Mouse (Mus musculus) liver, embryonic 15.5 days (tissue): ENCODE data around the gene Ece1. TPM values are rescaled to one million over a fixed set of nuclear protein-coding genes. Genes with fewer than 3 reads are reported as not detected.
A peak's percentile ranks its signal among the peaks of the same experiment; 100 is the strongest.
"Not testable (repeated sequence)": the region's sequence is repeated elsewhere in the genome, so short reads cannot be mapped to it uniquely, and the experiment has no call there.

Experiments used
- ATAC-seq: fragments of 200-750 bp; cut with Nextera tagmentation; 2 replicates; pipeline ENCODE4 v1.8.0; 2017; ENCODE audit warnings: moderate number of reproducible peaks, mild to moderate bottlenecking, moderate library complexity; ENCODE audit not compliant: insufficient read depth
- H3K27ac ChIP-seq: fragments of 300-500 bp; sonication (generic); replicated peaks from 2 replicates; pipeline ENCODE4 v1.5.1; 2015; ENCODE audit warnings: mild to moderate bottlenecking, inconsistent platforms
- H3K27me3 ChIP-seq: fragments of 300-500 bp; sonication (generic); 2 replicates; pipeline ENCODE4 v1.6.1; 2015; ENCODE audit warnings: mild to moderate bottlenecking, inconsistent platforms
- H3K36me3 ChIP-seq: fragments of 300-500 bp; sonication (generic); replicated peaks from 2 replicates; pipeline ENCODE4 v1.6.1; 2015; ENCODE audit warnings: moderate library complexity, mild to moderate bottlenecking, inconsistent platforms
- H3K4me1 ChIP-seq: fragments of 300-500 bp; sonication (generic); replicated peaks from 2 replicates; pipeline ENCODE4 v1.6.1; 2015; ENCODE audit warnings: inconsistent platforms
- H3K4me2 ChIP-seq: fragments of 300-500 bp; sonication (generic); 2 replicates; pipeline ENCODE4 v1.6.1; 2015; ENCODE audit warnings: moderate library complexity, mild to moderate bottlenecking, inconsistent platforms
- H3K4me3 ChIP-seq: fragments of 300-500 bp; sonication (generic); replicated peaks from 2 replicates; pipeline ENCODE4 v1.5.1; 2015; ENCODE audit warnings: mild to moderate bottlenecking, inconsistent platforms
- H3K9ac ChIP-seq: fragments of 300-500 bp; sonication (generic); 2 replicates; pipeline ENCODE4 v1.6.1; 2015; ENCODE audit warnings: moderate library complexity, mild to moderate bottlenecking, inconsistent platforms
- H3K9me3 ChIP-seq: fragments of 300-500 bp; sonication (generic); replicated peaks from 2 replicates; pipeline ENCODE4 v1.6.1; 2016; ENCODE audit warnings: inconsistent platforms
- WGBS: fragments of 180-500 bp; shearing (Covaris S2); methylation state at CpG from one replicate; pipeline ENCODE4 v1.1.7; 2015; ENCODE audit warnings: mixed read lengths; ENCODE audit not compliant: insufficient replicate concordance; 5-methylcytosine and 5-hydroxymethylcytosine counted together
- polyA plus RNA-seq: library from polyadenylated mRNA; unstranded; fragments of >200 nt; fragmentation: Nextera tagmentation; extraction: Ambion mirVana; gene quantifications from 2 replicates; pipeline ENCODE4 v1.2.1, GENCODE M21; 2015

Gene Ece1
- polyA plus RNA-seq, 1 experiment from 2014 or later = 15.1 TPM

- H3K4me2 ChIP-seq = no peak overlapping the region
- no peak for ATAC-seq
These were observed 31.7 kb upstream of the Ece1 start for GRCm38 (mm10) chr4:137830380-137830779.

GRCm38 (mm10) chr4:137831598-137831997 lies 30.4 kb upstream of the Ece1 start:
- no peak overlapping the region for H3K4me2 ChIP-seq
- no peak overlapping the region for H3K9ac ChIP-seq
- no peaks in the 10 kb centered on the region for H3K9me3 ChIP-seq
- ATAC-seq = no peak
- H3K27ac ChIP-seq = no peak overlapping the region
- no peak overlapping the region for H3K4me3 ChIP-seq
- H3K4me1 ChIP-seq = no peaks in the 10 kb centered on the region
- WGBS = 61% methylated on average over 11 of the region's 11 CpGs
- no peaks in the 10 kb centered on the region for H3K36me3 ChIP-seq
- H3K27me3 ChIP-seq = peaks cover 45% of the 10 kb centered on the region

More at GRCm38 (mm10) chr4:137830380-137830779, 31.7 kb upstream of the Ece1 start:
- Histone ChIP-seq H3K27me3 (peaks cover 40% of the 10 kb centered on the region), H3K9ac (no peak overlapping the region), H3K9me3 (no peaks in the 10 kb centered on the region), H3K36me3 (no peaks in the 10 kb centered on the region), H3K27ac (no peak overlapping the region), H3K4me3 (no peak overlapping the region), H3K4me1 (no peaks in the 10 kb centered on the region)
- WGBS = 16% methylated on average over 6 of the region's 6 CpGs

GRCm38 (mm10) chr4:137835624-137836337 lies 26.3 kb upstream of the Ece1 start:
- ATAC-seq = peak; percentile 56; the same call in 1 of the 2 replicates
- Histone ChIP-seq H3K4me3 (no peak overlapping the region), H3K36me3 (no peaks in the 10 kb centered on the region), H3K4me2 (no peak overlapping the region), H3K4me1 (no peaks in the 10 kb centered on the region), H3K9me3 (no peaks in the 10 kb centered on the region), H3K9ac (no peak overlapping the region), H3K27ac (no peak overlapping the region), H3K27me3 (peaks cover 14% of the 10 kb centered on the region; the same call in 1 of the 2 replicates)
- WGBS = 7% methylated on average over 14 of the region's 14 CpGs

GRCm38 (mm10) chr4:137836741-137837140 lies 25.3 kb upstream of the Ece1 start:
- WGBS = 75% methylated on average over 5 of the region's 5 CpGs
- Histone ChIP-seq H3K4me2 (no peak overlapping the region), H3K27ac (no peak overlapping the region), H3K4me1 (no peaks in the 10 kb centered on the region), H3K9me3 (no peaks in the 10 kb centered on the region), H3K9ac (no peak overlapping the region), H3K27me3 (0 out of 2 replicates have a peak, but pooled peaks cover 9% of the 10 kb centered on the region), H3K4me3 (no peak overlapping the region), H3K36me3 (no peaks in the 10 kb centered on the region)
- no peak for ATAC-seq

GRCm38 (mm10) chr4:137837792-137838191 lies 24.2 kb upstream of the Ece1 start:
- Histone ChIP-seq H3K9ac (no peak overlapping the region), H3K4me3 (no peak overlapping the region), H3K4me2 (no peak overlapping the region), H3K36me3 (no peaks in the 10 kb centered on the region), H3K27me3 (peaks cover 11% of the 10 kb centered on the region; the same call in 1 of the 2 replicates), H3K9me3 (no peaks in the 10 kb centered on the region), H3K27ac (no peak overlapping the region), H3K4me1 (no peaks in the 10 kb centered on the region)
- WGBS = 60% methylated on average over 8 of the region's 8 CpGs
- no peak for ATAC-seq

GRCm38 (mm10) chr4:137838791-137839190 lies 23.2 kb upstream of the Ece1 start:
- no peak overlapping the region for H3K4me2 ChIP-seq
- no peak for ATAC-seq
- peaks cover 11% of the 10 kb centered on the region; the same call in 1 of the 2 replicates for H3K27me3 ChIP-seq
- no peaks in the 10 kb centered on the region for H3K4me1 ChIP-seq
- H3K36me3 ChIP-seq = no peaks in the 10 kb centered on the region
- no peaks in the 10 kb centered on the region for H3K9me3 ChIP-seq
- H3K9ac ChIP-seq = no peak overlapping the region
- no peak overlapping the region for H3K4me3 ChIP-seq
- 61% methylated on average over 2 of the region's 2 CpGs for WGBS
- H3K27ac ChIP-seq = no peak overlapping the region

- Histone ChIP-seq H3K36me3 (no peaks in the 10 kb centered on the region), H3K9ac (no peak overlapping the region), H3K27ac (no peak overlapping the region), H3K4me3 (no peak overlapping the region), H3K27me3 (peaks cover 11% of the 10 kb centered on the region; the same call in 1 of the 2 replicates), H3K9me3 (no peaks in the 10 kb centered on the region), H3K4me1 (no peaks in the 10 kb centered on the region), H3K4me2 (no peak overlapping the region)
- WGBS = 62% methylated on average over 5 of the region's 5 CpGs
- ATAC-seq = no peak
These were observed 22.6 kb upstream of the Ece1 start for GRCm38 (mm10) chr4:137839452-137839851.

- H3K9ac ChIP-seq = no peak overlapping the region
- ATAC-seq = no peak
- WGBS = 23% methylated on average over 11 of the region's 11 CpGs
These were observed 17.4 kb upstream of the Ece1 start for GRCm38 (mm10) chr4:137844656-137845055.

GRCm38 (mm10) chr4:137847651-137848050 lies 14.4 kb upstream of the Ece1 start:
- 23% methylated on average over 8 of the region's 8 CpGs for WGBS
- H3K27ac ChIP-seq, H3K4me1 ChIP-seq, H3K4me3 ChIP-seq, H3K36me3 ChIP-seq, H3K9me3 ChIP-seq, H3K27me3 ChIP-seq, H3K9ac ChIP-seq, H3K4me2 ChIP-seq, ATAC-seq: not testable (repeated sequence)

More at GRCm38 (mm10) chr4:137844656-137845055, 17.4 kb upstream of the Ece1 start:
- Histone ChIP-seq H3K27ac (no peak overlapping the region), H3K9me3 (no peaks in the 10 kb centered on the region), H3K36me3 (no peaks in the 10 kb centered on the region), H3K4me3 (no peak overlapping the region), H3K27me3 (peaks cover 3% of the 10 kb centered on the region; the same call in 1 of the 2 replicates), H3K4me1 (no peaks in the 10 kb centered on the region), H3K4me2 (no peak overlapping the region)

GRCm38 (mm10) chr4:137850161-137850560 lies 11.9 kb upstream of the Ece1 start:
- no peaks in the 10 kb centered on the region for H3K36me3 ChIP-seq
- 81% methylated on average over 6 of the region's 6 CpGs for WGBS
- no peak for ATAC-seq
- H3K9me3 ChIP-seq = no peaks in the 10 kb centered on the region
- no peaks in the 10 kb centered on the region for H3K4me1 ChIP-seq
- no peak overlapping the region for H3K9ac ChIP-seq
- H3K27ac ChIP-seq = no peak overlapping the region
- H3K27me3 ChIP-seq = 0 out of 2 replicates have a peak, but pooled peaks cover 5% of the 10 kb centered on the region
- no peak overlapping the region for H3K4me2 ChIP-seq
- no peak overlapping the region for H3K4me3 ChIP-seq

- WGBS = 42% methylated on average over 2 of the region's 2 CpGs
- no peak for ATAC-seq
- no peak overlapping the region for H3K9ac ChIP-seq
These were observed 10.6 kb upstream of the Ece1 start for GRCm38 (mm10) chr4:137851484-137851883.

More at GRCm38 (mm10) chr4:137851484-137851883, 10.6 kb upstream of the Ece1 start:
- Histone ChIP-seq H3K4me3 (no peak overlapping the region), H3K36me3 (no peaks in the 10 kb centered on the region), H3K4me2 (no peak overlapping the region), H3K27ac (no peak overlapping the region), H3K4me1 (peaks cover 8% of the 10 kb centered on the region; the same call in 1 of the 2 replicates), H3K9me3 (no peaks in the 10 kb centered on the region), H3K27me3 (0 out of 2 replicates have a peak, but pooled peaks cover 8% of the 10 kb centered on the region)
